Mouse (Mus musculus) cerebellum, postnatal 36 days (tissue): Measurements from ENCODE around the gene Ccdc125.
"Not testable (repeated sequence)": the region's sequence is repeated elsewhere in the genome, so short reads cannot be mapped to it uniquely, and the experiment has no call there.

Source experiments
- DNase-seq, 2 experiments: peaks; one replicate each; pipeline ENCODE4 v3.0.0; 2021 to 2022; ENCODE audit warnings: mixed read lengths in 2 of 2

The Ccdc125 gene

DNA sequence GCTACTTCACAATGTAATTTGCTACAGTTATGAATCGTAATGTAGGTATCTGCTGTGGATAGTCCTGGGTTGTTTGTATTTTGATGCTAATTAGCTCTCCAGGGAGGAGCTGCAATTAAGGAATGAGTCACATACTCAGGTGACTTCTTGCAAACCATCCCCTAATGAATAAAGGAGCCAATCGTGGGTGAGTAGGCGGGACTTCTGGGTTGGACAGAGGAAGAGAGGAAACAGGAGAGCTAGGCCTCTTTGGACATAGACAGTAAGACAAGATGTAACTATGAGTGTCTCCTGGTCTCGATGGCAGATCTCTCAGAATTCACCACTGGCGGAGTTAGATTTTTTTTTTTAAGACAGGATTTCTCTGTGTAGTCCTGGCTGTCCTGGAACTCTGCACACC lies 52.1 kb downstream of the Ccdc125 start:
- DNase-seq, result no peak

- no peak for DNase-seq
These were observed 54.7 kb downstream of the Ccdc125 start for GRCm38 (mm10) chr13:100724051-100724754.

GRCm38 (mm10) chr13:100725194-100725593 lies 55.7 kb downstream of the Ccdc125 start:
- DNase-seq, result no peak

DNA sequence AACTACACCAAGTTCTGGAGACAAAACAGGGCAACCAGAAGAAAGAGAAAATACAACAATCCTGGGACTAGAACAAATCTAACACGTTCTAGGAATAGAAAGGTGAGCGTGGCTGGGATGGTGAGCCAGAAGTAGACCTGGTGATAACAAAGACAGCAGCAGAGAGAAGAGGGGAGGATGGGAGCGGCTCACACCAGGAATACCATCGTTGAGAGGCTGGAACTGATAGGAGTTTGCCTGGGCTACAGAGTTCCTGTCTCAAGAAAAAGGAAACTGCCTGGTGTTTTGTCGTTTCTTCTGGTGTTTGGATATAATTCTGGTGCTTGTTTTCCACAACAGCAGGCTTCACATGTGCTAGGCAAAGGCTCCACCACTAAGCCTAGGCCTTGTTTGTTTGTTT lies 58.6 kb downstream of the Ccdc125 start:
- DNase-seq, result no peak

DNA sequence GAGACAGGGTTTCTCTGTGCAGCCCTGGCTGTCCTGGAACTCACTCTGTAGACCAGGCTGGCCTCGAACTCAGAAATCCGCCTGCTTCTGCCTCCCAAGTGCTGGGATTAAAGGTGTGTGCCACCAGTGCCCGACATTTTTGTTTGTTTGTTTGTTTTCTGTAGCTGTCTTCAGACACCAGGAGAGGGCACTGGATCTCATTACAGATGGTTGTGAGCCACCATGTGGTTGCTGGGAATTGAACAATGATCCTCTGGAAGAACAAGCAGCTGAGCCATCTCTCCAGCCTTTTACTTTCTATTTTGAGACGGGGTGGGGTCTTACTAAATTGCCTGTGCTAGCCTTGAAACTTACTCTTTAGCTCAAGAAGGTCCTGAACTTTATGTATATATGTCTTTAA lies 59.0 kb downstream of the Ccdc125 start:
- not testable (repeated sequence) for DNase-seq

DNA sequence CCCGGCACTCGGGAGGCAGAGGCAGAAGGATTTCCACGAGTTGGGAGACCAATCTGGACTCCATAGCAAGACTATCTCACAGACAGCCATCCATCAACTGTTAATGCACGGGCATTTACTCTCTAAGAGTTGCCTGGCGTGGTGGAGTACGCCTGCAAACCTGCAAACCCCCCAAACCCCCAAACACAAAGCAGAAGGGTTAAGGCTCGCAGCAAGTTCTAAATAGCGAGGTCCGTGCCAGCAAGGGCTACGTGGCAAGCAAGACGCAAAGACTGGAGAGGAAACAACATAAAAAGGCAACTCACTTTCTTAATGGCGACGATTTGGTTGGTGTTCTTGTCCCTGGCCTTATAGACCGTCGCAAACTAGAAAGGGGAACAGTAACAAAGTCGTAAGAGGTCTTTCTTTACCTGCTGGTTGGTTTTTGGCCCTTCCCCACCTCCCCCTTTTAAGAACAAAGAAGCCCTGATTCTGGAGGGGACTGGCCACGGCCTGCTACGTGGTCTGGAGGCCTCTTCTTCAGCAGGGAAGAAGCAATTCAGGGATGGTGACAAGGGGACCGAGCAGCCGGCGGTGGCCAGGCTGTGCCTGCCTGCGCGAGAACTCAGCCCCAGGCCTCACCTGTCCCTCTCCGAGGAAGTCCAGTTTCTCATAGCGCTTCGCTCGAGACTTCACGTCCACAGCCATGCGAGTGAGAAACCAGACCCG lies 60.8 kb downstream of the Ccdc125 start:
- DNase-seq, result peak in 1 of 2 experiments; percentile 15

- DNase-seq, result peak; percentile 94
These were observed 61.3 kb downstream of the Ccdc125 start, which contains the start of gene Cdk7 for GRCm38 (mm10) chr13:100730861-100731176. Gene Cdk7, minus strand, starts transcription at chr13:100730939.

- DNase-seq, result not testable (repeated sequence)
These were observed 62.0 kb downstream of the Ccdc125 start for GRCm38 (mm10) chr13:100731462-100732046.

DNA sequence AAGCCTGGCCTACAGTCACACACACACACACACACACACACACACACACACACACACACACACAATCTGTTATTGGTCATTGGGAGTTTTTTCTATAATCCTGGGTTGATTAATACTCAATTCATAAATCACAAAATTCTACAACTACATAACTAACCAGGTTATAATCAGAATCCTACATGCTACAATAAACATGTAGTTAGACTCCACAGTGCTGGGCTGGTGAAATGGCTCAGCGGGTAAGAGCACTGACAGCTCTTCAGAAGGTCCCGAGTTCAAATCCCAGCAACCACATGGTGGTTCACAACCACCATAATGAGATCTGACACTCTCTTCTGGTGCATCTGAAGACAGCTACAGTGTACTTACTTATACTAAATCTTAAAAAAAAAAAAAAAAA lies 63.2 kb downstream of the Ccdc125 start:
- no peak for DNase-seq

DNA sequence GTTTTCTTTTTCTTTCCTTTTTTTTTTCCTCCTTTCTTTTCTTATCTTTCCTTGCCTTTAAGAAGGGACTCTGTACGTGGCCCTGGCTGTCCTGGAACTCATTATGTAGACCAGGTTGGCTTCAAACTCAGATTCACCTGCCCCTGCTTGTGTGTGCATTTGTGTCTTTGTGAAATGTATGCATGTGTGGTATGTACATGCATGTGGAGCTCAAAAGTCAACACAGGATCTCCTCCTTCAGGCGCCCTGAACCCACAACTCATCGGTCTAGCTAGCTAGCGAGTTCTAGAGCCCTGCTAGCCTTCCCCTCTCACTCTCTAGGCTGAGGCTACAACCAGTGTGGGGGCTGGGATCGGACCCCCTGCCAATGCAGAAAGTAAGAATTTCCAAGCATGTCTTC lies 73.3 kb downstream of the Ccdc125 start:
- no peak for DNase-seq

DNA sequence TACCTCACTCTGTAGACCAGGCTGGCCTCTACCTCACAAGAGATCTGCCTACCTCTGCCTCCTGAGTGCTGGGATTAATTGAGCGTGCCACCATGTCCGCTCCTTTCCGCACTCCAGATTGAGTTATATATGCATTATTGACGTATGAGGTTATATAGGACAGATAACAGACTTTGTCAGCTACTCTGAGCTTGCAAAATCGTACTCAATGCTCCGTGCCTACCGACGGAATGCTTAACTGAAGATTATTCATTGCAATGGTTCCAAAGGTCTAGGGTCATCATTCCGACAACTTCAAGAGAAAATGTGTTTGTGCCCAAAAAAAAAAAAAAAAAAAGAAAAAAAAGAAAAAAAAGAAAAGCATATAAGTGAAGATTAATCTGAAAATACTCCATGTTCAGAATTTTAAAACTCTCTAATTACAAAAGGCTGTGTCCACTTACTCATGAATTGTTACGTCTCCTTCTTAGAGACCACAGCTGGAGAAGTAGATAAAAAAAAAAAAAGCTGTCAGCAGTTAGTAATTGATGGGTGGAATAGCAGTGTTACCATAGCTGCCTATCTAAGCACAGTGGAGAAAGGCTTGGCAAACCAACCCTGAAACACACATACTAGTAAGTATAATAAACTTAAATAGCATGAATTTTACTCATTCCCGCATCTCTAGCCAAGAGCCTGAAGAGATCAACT lies 74.0 kb downstream of the Ccdc125 start:
- no peak for DNase-seq

- peak; percentile 92 to 94 for DNase-seq
These were observed 74.7 kb downstream of the Ccdc125 start, which contains the start of gene Mrps36 for GRCm38 (mm10) chr13:100744036-100744744. Gene Mrps36, minus strand, starts transcription at chr13:100744659.

- DNase-seq, result no peak
These were observed 76.6 kb downstream of the Ccdc125 start for GRCm38 (mm10) chr13:100746090-100746489.
